Mouse (Mus musculus): ENCODE measurements around the gene Tom1l1. TPM values are rescaled to one million over a fixed set of nuclear protein-coding genes. Genes with fewer than 3 reads are reported as not detected.

The Tom1l1 gene
- polyA plus RNA-seq, 1 experiment, result 91.5 TPM

GRCm38 (mm10) chr11:90622500-90622899 is 65.7 kb downstream of the Tom1l1 start:
- no peak overlapping the region for H3K4me3 ChIP-seq (ENCODE audit: low read depth, low read length)
- no peaks in the 10 kb centered on the region for H3K9me3 ChIP-seq (replicated peaks; ENCODE audit: control insufficient read depth, insufficient read depth, low read length, poor library complexity, severe bottlenecking)
- H3K27me3 ChIP-seq (ENCODE audit: control insufficient read depth, insufficient read depth, low read length, poor library complexity, severe bottlenecking), result no peaks in the 10 kb centered on the region
- H3K9ac ChIP-seq (ENCODE audit: low read depth, poor library complexity, severe bottlenecking), result no peak overlapping the region
- H3K36me3 ChIP-seq (ENCODE audit: control insufficient read depth, insufficient read depth, low read length, poor library complexity, severe bottlenecking), result no peaks in the 10 kb centered on the region; the same call in 1 of the 2 replicates
- TF ChIP-seq POLR2A (IDR thresholded peaks at IDR 0.05; ENCODE audit: insufficient read depth, low read length) (no peak), EP300 (IDR thresholded peaks at IDR 0.05; ENCODE audit: insufficient read depth, low read depth, low read length) (no peak), CTCF (IDR thresholded peaks at IDR 0.05; ENCODE audit: low read depth, low read length) (no peak)
- no peak overlapping the region for H3K27ac ChIP-seq (ENCODE audit: insufficient read depth, low read length)
- no peaks in the 10 kb centered on the region for H3K4me1 ChIP-seq (ENCODE audit: control insufficient read depth, insufficient read depth, low read length)

GRCm38 (mm10) chr11:90622044-90622443 is 66.1 kb downstream of the Tom1l1 start:
- TF ChIP-seq CTCF (IDR thresholded peaks at IDR 0.05; ENCODE audit: low read depth, low read length) (no peak), POLR2A (IDR thresholded peaks at IDR 0.05; ENCODE audit: insufficient read depth, low read length) (no peak), EP300 (IDR thresholded peaks at IDR 0.05; ENCODE audit: insufficient read depth, low read depth, low read length) (no peak)
- Histone ChIP-seq H3K9me3 (replicated peaks; ENCODE audit: control insufficient read depth, insufficient read depth, low read length, poor library complexity, severe bottlenecking) (no peaks in the 10 kb centered on the region), H3K27ac (ENCODE audit: insufficient read depth, low read length) (no peak overlapping the region), H3K4me1 (ENCODE audit: control insufficient read depth, insufficient read depth, low read length) (no peaks in the 10 kb centered on the region), H3K36me3 (ENCODE audit: control insufficient read depth, insufficient read depth, low read length, poor library complexity, severe bottlenecking) (no peaks in the 10 kb centered on the region; the same call in 1 of the 2 replicates), H3K9ac (ENCODE audit: low read depth, poor library complexity, severe bottlenecking) (no peak overlapping the region), H3K4me3 (ENCODE audit: low read depth, low read length) (no peak overlapping the region), H3K27me3 (ENCODE audit: control insufficient read depth, insufficient read depth, low read length, poor library complexity, severe bottlenecking) (no peaks in the 10 kb centered on the region)

GRCm38 (mm10) chr11:90616431-90616830 is 71.7 kb downstream of the Tom1l1 start:
- Histone ChIP-seq H3K36me3 (ENCODE audit: control insufficient read depth, insufficient read depth, low read length, poor library complexity, severe bottlenecking) (no peaks in the 10 kb centered on the region; the same call in 1 of the 2 replicates), H3K27ac (ENCODE audit: insufficient read depth, low read length) (no peak overlapping the region), H3K27me3 (ENCODE audit: control insufficient read depth, insufficient read depth, low read length, poor library complexity, severe bottlenecking) (no peaks in the 10 kb centered on the region), H3K4me3 (ENCODE audit: low read depth, low read length) (no peak overlapping the region), H3K9ac (ENCODE audit: low read depth, poor library complexity, severe bottlenecking) (no peak overlapping the region), H3K4me1 (ENCODE audit: control insufficient read depth, insufficient read depth, low read length) (no peaks in the 10 kb centered on the region), H3K9me3 (replicated peaks; ENCODE audit: control insufficient read depth, insufficient read depth, low read length, poor library complexity, severe bottlenecking) (no peaks in the 10 kb centered on the region)
- TF ChIP-seq CTCF (IDR thresholded peaks at IDR 0.05; ENCODE audit: low read depth, low read length), result no peak
- TF ChIP-seq POLR2A (IDR thresholded peaks at IDR 0.05; ENCODE audit: insufficient read depth, low read length), result no peak
- TF ChIP-seq EP300 (IDR thresholded peaks at IDR 0.05; ENCODE audit: insufficient read depth, low read depth, low read length), result no peak

- no peak overlapping the region for H3K9ac ChIP-seq (ENCODE audit: low read depth, poor library complexity, severe bottlenecking)
Observed at GRCm38 (mm10) chr11:90614743-90615142, 73.4 kb downstream of the Tom1l1 start.

GRCm38 (mm10) chr11:90612118-90612517 is 76.0 kb downstream of the Tom1l1 start:
- H3K9ac ChIP-seq (ENCODE audit: low read depth, poor library complexity, severe bottlenecking), result no peak overlapping the region
- TF ChIP-seq POLR2A (IDR thresholded peaks at IDR 0.05; ENCODE audit: insufficient read depth, low read length), result no peak
- TF ChIP-seq EP300 (IDR thresholded peaks at IDR 0.05; ENCODE audit: insufficient read depth, low read depth, low read length), result no peak
- H3K4me1 ChIP-seq (ENCODE audit: control insufficient read depth, insufficient read depth, low read length), result no peaks in the 10 kb centered on the region
- no peaks in the 10 kb centered on the region; the same call in 1 of the 2 replicates for H3K36me3 ChIP-seq (ENCODE audit: control insufficient read depth, insufficient read depth, low read length, poor library complexity, severe bottlenecking)
- no peaks in the 10 kb centered on the region for H3K27me3 ChIP-seq (ENCODE audit: control insufficient read depth, insufficient read depth, low read length, poor library complexity, severe bottlenecking)
- H3K9me3 ChIP-seq (replicated peaks; ENCODE audit: control insufficient read depth, insufficient read depth, low read length, poor library complexity, severe bottlenecking), result no peaks in the 10 kb centered on the region
- H3K4me3 ChIP-seq (ENCODE audit: low read depth, low read length), result no peak overlapping the region
- no peak overlapping the region for H3K27ac ChIP-seq (ENCODE audit: insufficient read depth, low read length)

More at GRCm38 (mm10) chr11:90614743-90615142, 73.4 kb downstream of the Tom1l1 start:
- TF ChIP-seq EP300 (IDR thresholded peaks at IDR 0.05; ENCODE audit: insufficient read depth, low read depth, low read length), result no peak
- TF ChIP-seq POLR2A (IDR thresholded peaks at IDR 0.05; ENCODE audit: insufficient read depth, low read length), result no peak
- no peak for TF ChIP-seq CTCF (IDR thresholded peaks at IDR 0.05; ENCODE audit: low read depth, low read length)
- Histone ChIP-seq H3K36me3 (ENCODE audit: control insufficient read depth, insufficient read depth, low read length, poor library complexity, severe bottlenecking) (no peaks in the 10 kb centered on the region; the same call in 1 of the 2 replicates), H3K4me1 (ENCODE audit: control insufficient read depth, insufficient read depth, low read length) (no peaks in the 10 kb centered on the region), H3K9me3 (replicated peaks; ENCODE audit: control insufficient read depth, insufficient read depth, low read length, poor library complexity, severe bottlenecking) (no peaks in the 10 kb centered on the region), H3K4me3 (ENCODE audit: low read depth, low read length) (no peak overlapping the region), H3K27ac (ENCODE audit: insufficient read depth, low read length) (no peak overlapping the region), H3K27me3 (ENCODE audit: control insufficient read depth, insufficient read depth, low read length, poor library complexity, severe bottlenecking) (no peaks in the 10 kb centered on the region)

- no peak overlapping the region for H3K4me3 ChIP-seq (ENCODE audit: low read depth, low read length)
- H3K9me3 ChIP-seq (replicated peaks; ENCODE audit: control insufficient read depth, insufficient read depth, low read length, poor library complexity, severe bottlenecking), result no peaks in the 10 kb centered on the region
- no peak overlapping the region for H3K27ac ChIP-seq (ENCODE audit: insufficient read depth, low read length)
- peaks cover 3% of the 10 kb centered on the region for H3K36me3 ChIP-seq (ENCODE audit: control insufficient read depth, insufficient read depth, low read length, poor library complexity, severe bottlenecking)
- no peak overlapping the region for H3K9ac ChIP-seq (ENCODE audit: low read depth, poor library complexity, severe bottlenecking)
- TF ChIP-seq CTCF (IDR thresholded peaks at IDR 0.05; ENCODE audit: low read depth, low read length) (no peak), EP300 (IDR thresholded peaks at IDR 0.05; ENCODE audit: insufficient read depth, low read depth, low read length) (no peak), POLR2A (IDR thresholded peaks at IDR 0.05; ENCODE audit: insufficient read depth, low read length) (no peak)
- H3K4me1 ChIP-seq (ENCODE audit: control insufficient read depth, insufficient read depth, low read length), result no peaks in the 10 kb centered on the region
- no peaks in the 10 kb centered on the region for H3K27me3 ChIP-seq (ENCODE audit: control insufficient read depth, insufficient read depth, low read length, poor library complexity, severe bottlenecking)
Observed at GRCm38 (mm10) chr11:90603066-90603465, 85.1 kb downstream of the Tom1l1 start.

Data from ES-Bruce4 (cell line).